Mouse (Mus musculus) stomach, postnatal 0 days (tissue): ENCODE data around the gene 9030025P20Rik.
"Not testable (repeated sequence)": the region's sequence is repeated elsewhere in the genome, so short reads cannot be mapped to it uniquely, and the experiment has no call there.

Experiments used
- CTCF ChIP-seq: IDR thresholded peaks from 2 replicates; pipeline ENCODE4 v1.5.1; 2016; ENCODE audit warnings: antibody characterized with exemption, low read depth, mild to moderate bottlenecking, moderate library complexity
- EP300 ChIP-seq: optimal IDR thresholded peaks from 2 replicates; pipeline ENCODE3; 2016; ENCODE audit warnings: antibody characterized with exemption

GRCm38 (mm10) chr17:15031414-15031813 is 53.1 kb downstream of the 9030025P20Rik start:
- not testable (repeated sequence) for TF ChIP-seq CTCF, EP300
